Mouse (Mus musculus) liver, postnatal 0 days (tissue): ENCODE data around the gene Ptpn7. TPM values are rescaled to one million over a fixed set of nuclear protein-coding genes. Genes with fewer than 3 reads are reported as not detected.

ENCODE experiments used
- ATAC-seq: fragments of 200-750 bp; cut with Nextera tagmentation; 2 replicates; pipeline ENCODE4 v1.8.0; 2017; ENCODE audit warnings: mild to moderate bottlenecking, moderate library complexity
- DNase-seq: peaks from one replicate; pipeline ENCODE4 v3.0.0-alpha.2; 2016
- H3K27ac ChIP-seq: fragments of 300-500 bp; sonication (generic); 2 replicates; pipeline ENCODE4 v1.5.1; 2014; ENCODE audit warnings: antibody characterized with exemption, moderate library complexity, mild to moderate bottlenecking, low read depth
- H3K27me3 ChIP-seq: fragments of 300-500 bp; sonication (generic); 2 replicates; pipeline ENCODE4 v1.6.1; 2014; ENCODE audit warnings: low read length, control low read depth, mixed read lengths; ENCODE audit not compliant: insufficient read depth
- H3K36me3 ChIP-seq: fragments of 300-500 bp; sonication (generic); replicated peaks from 2 replicates; pipeline ENCODE4 v1.6.1; 2014; ENCODE audit warnings: mild to moderate bottlenecking, control low read depth, low read length, moderate library complexity, mixed read lengths; ENCODE audit not compliant: insufficient read depth
- H3K4me1 ChIP-seq: fragments of 300-500 bp; sonication (generic); 2 replicates; pipeline ENCODE4 v1.6.1; 2014; ENCODE audit warnings: antibody characterized with exemption, mild to moderate bottlenecking, control low read depth; ENCODE audit not compliant: insufficient read depth
- H3K4me2 ChIP-seq: fragments of 300-500 bp; sonication (generic); 2 replicates; pipeline ENCODE4 v1.6.1; 2014; ENCODE audit warnings: low read depth, mild to moderate bottlenecking, low read length, moderate library complexity, mixed read lengths
- H3K4me3 ChIP-seq: fragments of 300-500 bp; sonication (generic); 2 replicates; pipeline ENCODE4 v1.5.1; 2014; ENCODE audit warnings: low read depth, low read length
- H3K9ac ChIP-seq: fragments of 300-500 bp; sonication (generic); replicated peaks from 2 replicates; pipeline ENCODE4 v1.6.1; 2014; ENCODE audit warnings: mild to moderate bottlenecking, moderate library complexity
- H3K9me3 ChIP-seq: fragments of 300-500 bp; sonication (generic); 2 replicates; pipeline ENCODE4 v1.6.1; 2016; ENCODE audit warnings: mild to moderate bottlenecking, control low read depth, low read length, mixed read lengths
- CTCF ChIP-seq: sonication (generic); IDR thresholded peaks from 2 replicates; pipeline ENCODE4 v1.5.1; 2016; ENCODE audit warnings: antibody characterized with exemption, low read depth
- EP300 ChIP-seq: IDR thresholded peaks from 2 replicates; pipeline ENCODE4 v1.6.1; 2016; ENCODE audit warnings: antibody characterized with exemption, low read depth, mild to moderate bottlenecking
- WGBS: fragments of 180-500 bp; shearing (Covaris S2); extraction: QIAGEN DNeasy Blood & Tissue Kit; methylation state at CpG from one replicate; pipeline ENCODE4 v1.1.7; 2014; ENCODE audit not compliant: insufficient replicate concordance; 5-methylcytosine and 5-hydroxymethylcytosine counted together
- polyA plus RNA-seq: library from polyadenylated mRNA; unstranded; fragments of >200 nt; fragmentation: Nextera tagmentation; extraction: Ambion mirVana; gene quantifications from 2 replicates; pipeline ENCODE4 v1.2.1, GENCODE M21; 2015

The Ptpn7 gene
- polyA plus RNA-seq, 1 experiment from 2014 or later = 6.7 TPM

DNA sequence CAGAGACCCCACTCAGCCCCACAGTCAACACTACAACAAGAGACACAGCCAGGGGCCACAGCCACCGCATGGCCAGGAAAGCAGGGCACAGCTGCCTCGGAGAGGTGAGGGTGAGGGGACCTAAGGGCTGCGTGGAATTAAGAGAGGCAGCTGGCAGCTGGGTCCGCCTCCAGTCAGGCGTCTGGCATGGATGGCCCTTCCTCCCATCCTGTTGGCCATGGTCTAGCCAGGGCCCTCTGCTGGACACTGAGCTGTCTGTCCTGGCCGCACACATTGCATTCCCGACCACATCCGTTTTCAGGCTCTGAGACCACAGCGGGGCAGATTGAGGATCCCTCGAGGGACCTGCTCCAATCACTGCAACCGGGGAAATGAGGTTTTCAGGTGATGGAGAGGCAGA, 34.9 kb downstream of the Ptpn7 start, which contains the start of gene Gpr37l1:
Gene Gpr37l1 (minus strand): TSS at position 247 of the 400 bp plus-strand sequence.
- Histone ChIP-seq H3K4me2 (no peak within 1 kb of the TSS), H3K4me3 (no peak within 1 kb of the TSS), H3K27me3 (no peaks in the 10 kb centered on the region), H3K9me3 (no peaks in the 10 kb centered on the region), H3K4me1 (no peaks in the 10 kb centered on the region; the same call in none of the 2 replicates), H3K36me3 (no peaks in the 10 kb centered on the region), H3K9ac (no peak within 1 kb of the TSS), H3K27ac (no peak within 1 kb of the TSS)
- ATAC-seq (no peak), DNase-seq (no peak)
- 57% methylated on average over 11 of the region's 11 CpGs for WGBS
- TF ChIP-seq CTCF = no peak
- no peak for TF ChIP-seq EP300

DNA sequence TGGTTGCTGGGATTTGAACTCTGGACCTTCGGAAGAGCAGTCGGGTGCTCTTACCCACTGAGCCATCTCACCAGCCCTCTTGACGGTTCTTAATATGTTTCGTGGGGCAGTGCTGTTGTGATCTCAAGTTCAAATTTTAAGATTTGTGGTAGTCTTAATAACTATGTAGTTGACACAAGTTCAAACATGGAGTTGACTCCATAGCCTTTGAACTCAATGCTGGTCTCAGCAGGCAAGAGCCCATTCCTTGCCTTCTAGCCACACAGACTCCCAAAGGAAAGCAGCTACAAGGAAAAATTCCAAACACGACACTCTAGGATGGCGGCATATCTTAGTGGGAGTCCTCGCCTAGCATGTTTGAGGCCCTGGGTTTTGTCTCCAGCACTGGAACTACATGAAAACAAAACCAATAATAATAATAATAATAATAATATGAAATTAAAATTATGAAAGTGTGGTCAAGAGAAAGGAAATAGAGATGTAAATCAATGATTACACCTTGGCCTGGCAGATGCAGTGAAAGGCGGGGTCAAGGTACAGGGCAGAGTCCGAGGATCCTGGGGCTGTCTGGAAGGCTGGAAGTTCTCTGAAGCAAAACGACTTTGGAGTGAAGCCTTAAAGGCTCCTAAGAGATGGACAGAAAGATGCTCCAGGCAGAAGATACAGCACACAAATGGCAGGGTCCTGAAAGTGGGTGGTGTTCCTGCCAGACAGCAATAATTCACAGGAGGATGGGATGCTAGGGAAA, 36.1 kb downstream of the Ptpn7 start:
- no peaks in the 10 kb centered on the region; the same call in none of the 2 replicates for H3K4me1 ChIP-seq
- WGBS = 78% methylated on average over 10 of the region's 10 CpGs

DNA sequence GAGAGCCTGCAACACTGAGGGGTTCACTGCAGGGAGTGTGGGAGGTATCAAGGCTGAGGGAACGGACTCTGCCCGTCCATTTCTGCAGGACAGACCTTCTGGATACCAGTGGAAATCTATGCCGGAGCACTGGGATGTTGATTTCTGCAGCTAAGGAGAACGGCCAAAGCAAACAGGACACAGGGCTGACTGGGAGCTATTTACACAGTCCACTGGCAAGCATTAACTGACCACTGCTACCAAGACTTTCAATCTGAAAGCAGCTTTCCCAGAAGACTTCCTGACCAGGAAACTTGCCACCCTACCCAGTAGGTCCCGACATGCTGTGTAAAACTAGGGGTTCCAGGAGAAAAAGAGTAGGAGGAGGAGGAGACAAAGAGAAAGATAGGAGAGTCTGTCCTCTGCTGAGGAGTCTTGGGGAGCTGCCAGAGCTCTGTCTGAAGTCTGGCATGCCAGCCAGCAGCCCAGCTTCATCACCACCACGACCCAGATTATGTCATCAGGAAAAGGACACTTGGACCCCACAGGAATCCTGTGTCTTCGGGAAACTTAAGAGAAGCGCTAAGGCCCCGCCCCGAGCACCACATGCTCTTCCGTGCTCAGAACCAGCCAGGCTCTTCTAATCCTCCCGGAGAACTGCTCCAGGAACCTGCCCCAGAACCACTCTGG, 37.2 kb downstream of the Ptpn7 start:
- no peaks in the 10 kb centered on the region for H3K36me3 ChIP-seq
- WGBS = 36% methylated on average over 12 of the region's 12 CpGs
- no peaks in the 10 kb centered on the region for H3K9me3 ChIP-seq
- TF ChIP-seq CTCF (no peak), EP300 (no peak)
- no peak overlapping the region for H3K9ac ChIP-seq
- no peak overlapping the region for H3K4me3 ChIP-seq
- peak overlapping the region; percentile 44 for H3K4me2 ChIP-seq
- no peaks in the 10 kb centered on the region for H3K27me3 ChIP-seq
- ATAC-seq (peak; percentile 62), DNase-seq (no peak)
- peak overlapping the region; percentile 30; the same call in 1 of the 2 replicates for H3K27ac ChIP-seq
- H3K4me1 ChIP-seq = no peaks in the 10 kb centered on the region; the same call in none of the 2 replicates

More for the DNA sequence above, 36.1 kb downstream of the Ptpn7 start:
- Histone ChIP-seq H3K27me3 (no peaks in the 10 kb centered on the region), H3K4me3 (no peak overlapping the region), H3K4me2 (no peak overlapping the region), H3K27ac (no peak overlapping the region), H3K9ac (no peak overlapping the region), H3K36me3 (no peaks in the 10 kb centered on the region), H3K9me3 (no peaks in the 10 kb centered on the region)
- DNase-seq = no peak
- TF ChIP-seq CTCF (no peak), EP300 (no peak)
- no peak for ATAC-seq

DNA sequence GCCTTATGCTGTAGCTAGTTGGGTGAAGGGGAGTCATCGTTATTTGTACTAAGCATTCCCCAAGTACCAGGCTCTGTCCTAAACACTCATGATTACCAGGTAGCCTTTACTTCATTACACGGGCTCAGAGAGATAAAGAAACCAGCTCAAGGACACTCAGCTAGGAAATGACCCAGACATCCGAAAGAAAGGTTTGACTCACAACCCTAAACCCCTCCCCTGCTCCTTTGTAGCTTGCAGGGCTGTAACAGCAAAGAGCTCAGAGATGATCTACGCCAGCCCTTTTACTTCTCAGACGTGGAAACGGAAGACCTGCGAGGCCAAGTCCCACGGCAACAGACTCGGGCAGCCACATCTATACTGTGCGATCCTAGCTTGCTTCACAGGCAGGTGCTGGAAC, 37.8 kb downstream of the Ptpn7 start:
- H3K36me3 ChIP-seq = no peaks in the 10 kb centered on the region
- TF ChIP-seq EP300 = no peak
- TF ChIP-seq CTCF = no peak
- H3K27me3 ChIP-seq = no peaks in the 10 kb centered on the region
- WGBS = 52% methylated on average over 10 of the region's 10 CpGs
- no peak overlapping the region for H3K9ac ChIP-seq
- H3K4me1 ChIP-seq = no peaks in the 10 kb centered on the region; the same call in none of the 2 replicates
- no peak overlapping the region for H3K4me3 ChIP-seq
- no peak for ATAC-seq
- H3K27ac ChIP-seq = no peak overlapping the region
- H3K4me2 ChIP-seq = peak overlapping the region; percentile 44; the same call in 1 of the 2 replicates
- H3K9me3 ChIP-seq = no peaks in the 10 kb centered on the region
- DNase-seq = no peak

DNA sequence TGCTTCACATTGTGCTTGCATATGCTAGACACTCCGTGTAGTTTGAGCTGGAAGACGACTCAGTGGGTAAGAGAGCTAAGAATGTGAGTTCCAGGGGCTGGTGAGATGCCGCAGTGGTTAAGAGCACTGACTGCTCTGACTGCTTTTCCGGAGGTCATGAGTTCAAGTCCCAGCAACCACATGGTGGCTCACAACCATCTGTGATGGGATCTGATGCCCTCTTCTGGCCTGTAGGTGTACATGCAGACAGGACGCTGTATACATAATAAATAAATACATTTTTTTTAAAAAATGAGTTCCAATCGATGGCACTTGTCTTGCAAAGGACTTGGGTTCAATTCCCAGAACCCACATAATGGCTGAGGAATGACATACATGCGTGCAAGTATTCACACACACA, 38.7 kb downstream of the Ptpn7 start:
- no peak overlapping the region for H3K27ac ChIP-seq
- no peak for DNase-seq
- H3K27me3 ChIP-seq = no peaks in the 10 kb centered on the region
- ATAC-seq = no peak
- no peak overlapping the region for H3K4me2 ChIP-seq
- H3K4me1 ChIP-seq = no peaks in the 10 kb centered on the region; the same call in none of the 2 replicates
- no peaks in the 10 kb centered on the region for H3K36me3 ChIP-seq
- H3K9me3 ChIP-seq = no peaks in the 10 kb centered on the region
- H3K9ac ChIP-seq = no peak overlapping the region
- H3K4me3 ChIP-seq = no peak overlapping the region
- TF ChIP-seq CTCF (peak; percentile 43), EP300 (no peak)
- 76% methylated on average over 7 of the region's 7 CpGs for WGBS

DNA sequence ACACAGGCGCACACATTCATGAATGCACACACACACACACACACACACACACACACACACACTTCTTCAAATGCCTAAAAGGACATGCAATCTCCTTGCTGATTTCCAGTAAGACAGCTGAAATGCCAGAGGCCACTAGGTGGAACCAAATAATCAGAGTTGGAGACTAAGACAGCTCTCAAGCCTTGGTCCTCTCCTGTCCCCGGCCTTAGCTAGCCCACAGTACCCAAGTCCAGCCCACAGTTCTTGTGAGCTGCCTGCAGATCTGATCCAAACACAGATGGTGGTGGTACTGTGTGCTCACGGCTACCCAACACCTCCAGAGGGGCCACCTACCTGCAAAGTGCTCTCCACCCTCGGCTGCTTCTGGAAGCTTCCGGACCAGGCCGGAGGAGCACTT, 39.5 kb downstream of the Ptpn7 start:
- no peaks in the 10 kb centered on the region for H3K9me3 ChIP-seq
- H3K27ac ChIP-seq = no peak overlapping the region
- H3K4me2 ChIP-seq = no peak overlapping the region
- DNase-seq (peak; percentile 52), ATAC-seq (peak; percentile 68)
- 55% methylated on average over 6 of the region's 6 CpGs for WGBS
- no peaks in the 10 kb centered on the region; the same call in none of the 2 replicates for H3K4me1 ChIP-seq
- no peak overlapping the region for H3K4me3 ChIP-seq
- TF ChIP-seq CTCF (peak; percentile 78), EP300 (no peak)
- no peaks in the 10 kb centered on the region for H3K27me3 ChIP-seq
- no peaks in the 10 kb centered on the region for H3K36me3 ChIP-seq
- H3K9ac ChIP-seq = no peak overlapping the region
